Mouse (Mus musculus) c-Kit-negative CD71-positive TER-119-positive erythroid progenitor cells, embryonic 14.5 days (primary cell): ENCODE measurements around the gene Adamtsl1.

Experiments
- DNase-seq: peaks from one replicate; pipeline ENCODE4 v3.0.0-alpha.2; 2013; ENCODE audit warnings: low read depth, low spot score

Gene Adamtsl1

DNA sequence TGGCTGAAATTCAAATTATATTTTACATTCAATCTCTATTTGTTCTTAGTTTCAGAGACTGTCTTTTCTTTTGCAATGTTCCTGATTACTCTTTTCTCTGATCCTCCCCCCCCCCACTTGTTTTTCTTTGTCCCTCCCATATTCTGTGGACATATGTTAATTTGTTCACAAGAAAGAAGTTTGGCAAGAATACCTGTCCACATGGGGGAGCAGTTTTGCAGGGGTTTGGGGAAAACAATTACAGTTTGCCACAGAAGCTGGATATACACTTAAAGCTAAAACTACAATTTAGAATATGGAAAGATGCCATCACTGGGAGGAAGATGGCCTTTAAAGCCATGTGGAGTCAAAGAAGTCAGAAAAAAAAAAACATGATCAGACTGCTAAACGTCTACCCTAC, 532.9 kb downstream of the Adamtsl1 start:
- DNase-seq, result no peak

DNA sequence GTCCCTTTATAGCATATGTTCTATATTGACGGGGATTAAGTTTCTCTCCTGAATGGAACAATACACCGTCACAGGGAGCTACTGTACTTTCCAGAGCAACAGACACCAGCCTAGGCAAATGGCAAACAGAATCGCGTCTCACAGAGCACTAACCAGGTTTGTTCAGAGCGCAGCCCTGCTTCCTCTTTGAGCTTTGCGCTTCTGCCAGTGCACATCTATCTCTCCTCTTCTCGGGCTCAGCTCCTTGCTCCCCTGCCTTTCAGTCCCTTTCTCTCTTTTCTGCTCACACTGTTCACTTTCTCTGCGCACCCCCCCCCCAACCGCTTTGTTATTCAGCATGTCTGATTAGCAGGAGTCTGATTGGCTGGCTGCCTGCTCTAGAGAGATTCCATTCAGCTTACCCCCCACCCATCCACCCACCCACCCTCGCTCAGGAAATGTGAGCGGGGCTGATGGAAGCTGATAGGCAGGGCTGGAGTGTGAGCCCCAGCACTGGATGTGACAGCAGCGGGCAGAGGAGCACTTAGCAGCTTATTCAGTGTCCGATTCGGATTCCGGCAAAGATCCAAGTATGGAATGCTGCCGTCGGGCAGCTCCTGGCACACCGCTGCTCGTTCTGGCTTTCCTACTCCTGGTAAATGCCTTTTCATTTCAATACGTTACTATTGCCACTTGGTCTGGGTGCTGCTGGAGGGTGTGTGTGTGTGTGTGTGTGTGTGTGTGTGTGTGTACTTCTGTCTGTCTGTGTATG, 539.7 kb downstream of the Adamtsl1 start:
- no peak for DNase-seq

GRCm38 (mm10) chr4:86060614-86061013, 546.6 kb downstream of the Adamtsl1 start:
- DNase-seq, result no peak

DNA sequence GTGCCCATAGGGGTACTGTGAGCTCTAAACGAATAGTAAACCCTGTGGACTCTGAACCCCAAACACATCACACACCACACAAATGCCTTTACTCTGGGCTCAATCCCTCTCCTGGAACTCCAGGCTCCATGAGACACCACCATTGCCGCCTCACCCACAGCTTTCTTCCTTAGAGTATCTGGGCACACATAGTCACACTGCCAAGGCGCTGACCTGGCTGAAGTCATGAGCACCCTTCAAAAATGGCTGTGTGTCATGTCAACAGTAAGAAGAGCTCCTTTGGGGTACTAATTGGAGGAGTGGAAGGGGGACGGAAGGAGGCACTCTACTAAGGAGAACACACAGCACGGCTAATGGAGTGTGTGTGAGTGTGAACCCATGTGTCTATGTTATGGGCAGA, 554.4 kb downstream of the Adamtsl1 start:
- DNase-seq, result no peak

- no peak for DNase-seq
Measured at GRCm38 (mm10) chr4:86068875-86069718, 555.1 kb downstream of the Adamtsl1 start.

DNA sequence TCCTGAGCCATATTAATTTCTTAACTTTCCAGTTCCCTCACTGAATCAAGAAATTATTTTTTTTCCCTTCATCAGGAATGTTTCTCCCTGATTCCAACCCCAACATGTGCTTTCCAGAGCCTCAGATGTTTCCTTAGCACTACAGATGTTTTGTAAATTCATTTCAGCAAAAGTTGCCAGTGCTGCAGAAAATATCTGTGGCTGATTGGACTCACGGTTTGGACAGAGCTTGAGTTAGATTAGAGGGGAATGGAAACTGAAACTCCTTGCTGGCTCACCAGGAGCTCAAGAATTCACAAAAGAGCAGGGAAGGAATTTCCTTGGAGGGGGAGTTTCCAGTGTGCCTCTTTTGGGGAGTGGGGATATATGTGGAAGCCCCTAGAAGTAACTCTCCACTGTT, 560.9 kb downstream of the Adamtsl1 start:
- no peak for DNase-seq

GRCm38 (mm10) chr4:86077355-86077754, 563.4 kb downstream of the Adamtsl1 start:
- no peak for DNase-seq

DNA sequence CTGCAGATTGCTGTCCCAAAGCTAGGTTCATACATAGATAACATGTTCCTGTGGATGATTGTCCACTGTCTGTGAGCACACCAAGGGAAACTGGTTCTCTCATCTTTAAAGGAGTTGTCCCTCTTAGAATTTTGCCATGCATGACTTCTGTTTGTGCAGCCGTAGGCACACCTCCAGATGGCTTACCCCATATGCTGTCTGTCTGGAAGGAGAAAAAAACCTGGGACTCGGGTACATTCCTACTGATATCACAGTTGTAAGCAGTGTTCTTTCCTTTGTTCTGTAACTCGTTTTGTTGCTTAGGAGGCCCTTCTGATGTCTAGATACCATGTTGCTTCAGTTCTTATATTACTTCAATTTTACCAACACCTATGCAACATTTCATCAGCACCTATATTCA, 563.9 kb downstream of the Adamtsl1 start:
- no peak for DNase-seq

DNA sequence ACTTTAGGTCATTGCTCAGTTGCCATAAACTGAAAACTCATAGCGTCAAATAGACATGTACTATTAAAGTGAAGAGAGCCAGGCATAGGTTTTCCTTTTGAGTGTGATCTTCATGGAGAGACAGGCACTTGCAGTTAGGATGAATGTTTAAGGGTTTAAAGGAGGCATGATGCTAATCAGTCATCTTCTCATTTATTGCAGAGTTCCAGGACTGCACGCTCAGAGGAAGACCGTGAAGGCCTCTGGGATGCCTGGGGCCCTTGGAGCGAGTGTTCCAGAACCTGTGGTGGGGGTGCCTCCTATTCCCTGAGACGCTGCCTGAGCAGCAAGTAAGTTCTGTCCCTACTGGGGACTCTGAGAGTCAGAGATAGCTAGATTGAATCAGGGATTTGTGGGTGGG, 573.5 kb downstream of the Adamtsl1 start:
- no peak for DNase-seq

DNA sequence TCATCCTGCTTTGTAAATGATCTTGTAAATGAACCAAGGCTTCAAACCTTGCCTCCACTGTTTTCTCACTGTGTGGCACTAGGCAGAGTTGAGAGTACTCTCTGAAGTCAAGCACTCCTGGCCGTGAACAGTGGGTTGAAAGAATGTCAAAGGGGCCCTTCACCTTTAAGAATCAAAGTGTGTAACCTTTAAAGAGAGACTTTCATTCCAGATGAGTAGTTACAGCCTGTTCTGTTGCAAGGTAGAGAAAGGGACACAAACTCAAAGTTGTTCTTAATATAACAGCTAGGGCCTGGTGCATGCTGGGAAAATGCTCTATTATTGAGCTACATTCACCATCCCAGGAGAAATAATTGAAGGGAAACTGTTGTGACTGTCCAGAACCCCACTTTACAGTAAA, 589.2 kb downstream of the Adamtsl1 start:
- no peak for DNase-seq

DNA sequence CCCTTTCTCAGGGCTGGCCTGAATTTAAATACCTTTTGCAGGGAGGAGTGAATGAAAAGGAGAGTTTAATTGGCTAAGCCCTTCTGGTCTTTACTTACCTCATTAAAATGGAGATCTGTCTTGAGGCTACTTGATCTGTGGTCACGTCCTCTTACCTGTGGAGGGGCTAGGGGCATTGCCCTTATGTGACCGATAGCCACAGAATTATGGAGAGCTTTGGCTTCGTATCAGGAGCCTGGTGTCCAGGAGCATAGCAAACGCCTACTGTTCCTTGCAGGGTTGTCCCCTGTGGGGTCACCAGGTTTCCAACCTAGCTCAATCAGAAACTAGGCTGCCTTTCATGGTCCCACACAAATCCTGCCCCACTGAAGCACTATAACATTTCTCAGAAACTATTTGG, 594.4 kb downstream of the Adamtsl1 start:
- no peak for DNase-seq

DNA sequence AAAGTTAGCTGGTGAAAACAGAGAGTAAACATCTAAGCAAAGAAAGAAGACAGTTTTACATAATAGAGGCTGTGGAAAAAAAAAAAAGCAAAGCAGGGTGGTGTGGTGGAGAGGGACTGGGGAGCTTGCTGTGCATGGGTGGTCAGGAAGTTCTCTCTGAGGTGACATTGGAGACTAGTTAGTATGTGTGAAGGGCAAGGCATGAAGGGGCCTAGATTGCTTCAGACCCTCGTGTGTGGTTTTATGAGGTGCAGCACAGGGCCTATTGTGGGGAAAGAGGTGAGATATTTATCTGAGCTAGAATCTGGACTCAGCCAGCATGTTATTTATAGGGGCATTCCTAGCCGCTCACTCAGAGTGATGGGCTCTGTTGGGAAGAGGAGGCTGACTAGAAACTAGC, 605.1 kb downstream of the Adamtsl1 start:
- no peak for DNase-seq

DNA sequence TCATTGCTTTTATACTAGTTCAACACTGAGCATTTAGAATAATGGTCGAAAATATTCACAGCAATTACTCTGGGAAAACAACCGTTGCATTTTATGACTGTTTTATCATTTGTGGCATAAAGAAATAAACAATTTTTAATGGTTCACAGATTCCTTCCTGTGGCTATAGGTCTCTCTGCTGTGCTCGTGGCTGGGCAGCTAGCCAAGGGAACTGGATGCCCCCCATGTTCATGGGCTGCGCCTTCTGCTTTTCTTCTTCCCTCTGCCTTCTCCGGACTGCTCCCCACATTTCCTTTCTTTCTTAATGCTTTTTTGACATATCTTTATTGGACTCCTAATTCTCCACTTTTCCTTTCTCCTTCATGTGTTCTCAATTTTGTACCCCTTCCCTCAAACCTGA, 608.5 kb downstream of the Adamtsl1 start:
- no peak for DNase-seq

- DNase-seq, result no peak
Measured at GRCm38 (mm10) chr4:86124374-86124773, 610.4 kb downstream of the Adamtsl1 start.

DNA sequence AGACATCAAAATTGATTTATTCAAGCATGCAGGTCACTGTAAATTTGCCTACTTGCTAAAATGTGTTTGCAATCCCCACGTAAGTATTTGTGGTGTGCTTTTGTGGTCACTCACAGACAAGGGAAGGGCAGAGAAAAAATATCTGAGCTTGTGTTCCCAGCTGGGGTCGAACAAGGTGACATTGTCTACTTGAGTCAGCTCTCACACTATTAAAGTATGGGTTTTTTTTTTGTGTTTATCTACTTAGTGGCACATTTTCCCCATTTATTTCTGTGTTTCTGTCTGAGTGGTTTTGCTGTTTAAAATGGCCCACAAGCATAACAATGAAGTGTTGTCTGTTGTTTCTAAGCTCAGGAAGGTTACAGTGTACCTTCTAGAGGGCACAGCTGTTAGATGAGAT, 612.7 kb downstream of the Adamtsl1 start:
- no peak for DNase-seq

DNA sequence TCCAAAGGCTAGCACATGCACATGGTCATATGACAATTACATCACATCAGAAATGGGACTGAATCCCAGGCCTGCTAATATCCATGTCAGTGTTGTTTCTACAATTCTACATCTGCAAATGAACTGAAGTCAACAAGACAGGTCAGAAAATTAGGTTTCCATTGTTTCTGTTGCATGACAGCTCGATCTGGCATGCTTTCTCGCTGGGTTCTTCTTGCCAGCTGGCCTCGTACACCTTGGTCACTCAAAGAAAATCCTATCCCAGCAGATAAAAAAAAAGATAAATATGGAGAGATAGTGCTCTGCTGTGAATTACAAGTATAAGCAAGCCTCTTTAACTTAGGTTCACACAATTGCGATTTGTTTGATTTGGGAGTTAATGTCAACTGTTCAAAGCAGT, 644.6 kb downstream of the Adamtsl1 start:
- no peak for DNase-seq

DNA sequence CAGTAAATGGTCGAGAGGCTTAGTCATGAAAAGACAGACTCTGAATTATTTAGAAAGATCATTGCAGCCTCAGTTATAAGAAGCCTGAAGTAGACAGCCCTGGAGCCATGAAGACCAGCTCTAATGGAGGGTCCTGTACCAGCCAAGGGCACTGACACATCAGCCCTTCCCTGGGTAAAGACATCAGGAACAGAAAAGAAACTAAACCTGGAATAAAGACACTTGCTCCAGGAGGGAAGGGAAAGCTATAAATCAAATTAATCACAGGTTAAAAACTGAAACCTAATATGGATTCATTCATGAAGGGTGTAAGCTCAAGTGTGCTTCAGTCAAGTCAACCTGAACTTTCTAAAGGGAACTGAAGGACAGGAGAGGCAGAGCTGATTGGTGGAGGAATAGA, 645.4 kb downstream of the Adamtsl1 start:
- no peak for DNase-seq

DNA sequence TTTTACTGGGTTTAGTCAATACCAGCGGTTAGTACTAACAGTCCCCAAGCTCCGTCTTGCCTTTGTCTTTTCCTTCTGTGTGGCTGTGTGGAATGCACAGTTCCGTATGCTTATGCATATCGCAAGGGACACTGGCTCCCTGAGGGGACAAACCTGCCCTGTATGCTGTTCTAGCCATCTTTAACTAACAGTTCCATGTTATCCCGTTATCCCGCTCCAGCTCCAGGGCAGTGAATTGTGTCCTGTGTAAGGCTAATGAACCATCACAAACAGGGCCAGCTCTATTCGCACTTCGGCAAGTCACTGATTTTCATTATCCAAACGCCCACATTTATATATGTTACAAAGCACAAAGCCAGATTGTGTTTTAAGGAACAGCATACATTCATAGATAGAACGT, 656.8 kb downstream of the Adamtsl1 start:
- no peak for DNase-seq

- no peak for DNase-seq
Measured at GRCm38 (mm10) chr4:86171461-86171860, 657.5 kb downstream of the Adamtsl1 start.

DNA sequence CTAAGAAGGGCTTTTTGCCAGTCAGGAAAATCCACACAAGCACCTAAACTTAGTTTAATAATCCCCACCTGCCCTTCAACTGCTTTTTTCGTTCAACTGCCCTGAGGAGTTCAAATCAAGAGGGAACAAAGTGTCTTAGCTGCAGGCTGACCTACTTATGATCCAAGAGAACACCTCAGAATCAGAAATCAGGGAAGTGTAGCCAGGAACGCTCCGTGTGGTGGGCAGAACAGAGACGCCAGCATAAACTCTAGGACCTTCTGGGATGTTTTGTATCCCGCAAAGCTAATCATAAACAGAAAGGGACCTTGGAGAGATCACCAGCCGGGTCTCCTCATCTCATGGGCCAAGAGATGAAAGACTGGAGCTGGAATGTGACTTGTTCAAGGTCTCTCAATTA, 663.5 kb downstream of the Adamtsl1 start:
- DNase-seq, result no peak

DNA sequence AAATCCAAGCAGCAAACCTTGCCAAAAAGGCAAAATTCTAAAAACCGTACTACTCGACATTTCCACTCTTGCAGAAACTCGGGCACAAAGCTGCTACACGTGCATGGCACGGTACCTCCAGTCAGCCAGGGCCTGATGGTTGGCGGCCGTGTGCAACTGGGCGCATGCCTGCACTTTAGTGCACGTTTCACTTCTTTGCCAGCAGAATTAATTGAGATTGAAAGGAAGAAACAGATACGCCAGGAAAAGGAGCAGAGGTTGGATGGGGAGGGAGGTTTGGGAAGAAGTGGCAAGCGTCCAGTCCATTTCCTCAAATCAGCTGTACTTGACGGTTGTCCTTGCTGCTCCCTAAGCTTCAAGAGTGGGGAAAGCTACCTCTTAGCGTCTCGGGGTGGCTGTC, 664.1 kb downstream of the Adamtsl1 start:
- DNase-seq, result no peak

DNA sequence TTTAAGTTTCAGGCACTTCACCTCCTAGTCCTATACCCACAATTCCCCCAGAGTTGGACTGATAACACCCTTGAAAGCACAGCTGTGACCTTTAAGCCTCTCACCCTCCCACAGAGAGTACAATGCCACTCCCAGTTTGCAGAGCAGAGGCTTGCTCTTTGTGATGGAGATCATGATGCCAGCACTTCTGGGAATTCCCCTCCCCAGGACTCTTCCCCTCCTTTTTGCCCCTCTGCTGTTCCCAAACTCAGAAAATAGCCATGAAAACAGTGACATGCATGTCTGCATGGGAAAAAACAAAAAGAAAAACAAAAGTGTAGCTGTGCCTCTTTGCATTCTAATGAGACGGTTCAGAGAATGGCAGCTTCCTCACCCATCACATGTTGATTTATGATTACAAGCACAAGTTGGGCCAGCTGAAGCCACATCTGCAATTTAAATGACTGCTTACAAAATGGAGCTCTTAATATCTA, 669.8 kb downstream of the Adamtsl1 start:
- no peak for DNase-seq

DNA sequence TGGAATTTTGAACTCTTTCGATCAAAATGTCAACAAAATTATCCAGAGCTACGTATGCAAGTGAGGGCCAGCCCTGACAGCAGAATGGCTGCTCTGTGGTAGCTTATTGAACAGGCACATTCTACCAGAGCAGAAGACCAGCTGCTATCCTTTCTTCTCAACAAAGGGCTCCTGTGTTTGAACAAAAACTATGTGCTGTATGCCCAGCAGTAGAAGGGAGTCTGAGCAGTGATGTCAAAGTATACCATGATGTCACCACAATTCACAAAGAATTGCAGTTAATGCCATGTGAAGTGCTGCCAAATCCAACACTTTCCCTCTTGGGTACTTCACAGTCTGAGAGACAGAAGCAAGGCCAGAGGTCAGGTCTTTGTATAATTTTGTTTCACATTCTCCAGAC, 675.9 kb downstream of the Adamtsl1 start:
- DNase-seq, result no peak
